Mouse (Mus musculus): ENCODE results near the gene Pik3ca. TPM values are rescaled to one million over a fixed set of nuclear protein-coding genes. Genes with fewer than 3 reads are reported as not detected.
A peak's percentile ranks its signal among the peaks of the same experiment; 100 is the strongest.
"Not testable (repeated sequence)": the region's sequence is repeated elsewhere in the genome, so short reads cannot be mapped to it uniquely, and the experiment has no call there.

Gene Pik3ca
- total RNA-seq, 1 experiment from 2014 or later = 32.7 TPM

DNA sequence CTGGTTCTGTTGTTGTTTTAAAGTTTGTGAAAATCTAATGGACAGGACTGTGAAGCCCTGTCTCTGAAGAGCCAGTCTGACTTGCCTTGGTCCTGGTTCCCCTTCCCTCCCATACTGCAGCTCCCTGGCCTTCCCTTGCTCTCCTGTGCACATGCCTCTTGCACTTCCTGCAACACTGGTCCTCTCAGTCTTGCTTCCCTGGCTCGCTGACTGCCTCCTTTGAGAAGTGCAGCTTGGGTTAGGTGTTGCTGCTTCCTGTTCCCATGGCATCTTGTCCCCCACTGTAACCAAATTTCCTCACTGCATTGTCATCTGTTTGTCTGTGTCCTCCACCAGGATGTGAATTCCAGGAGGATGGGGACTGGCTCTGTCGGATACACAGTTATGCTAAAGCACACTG, 2.5 kb downstream of the Pik3ca start:
- no peak for ATAC-seq (replicated peaks; ENCODE audit: low read depth, poor library complexity, severe bottlenecking)

DNA sequence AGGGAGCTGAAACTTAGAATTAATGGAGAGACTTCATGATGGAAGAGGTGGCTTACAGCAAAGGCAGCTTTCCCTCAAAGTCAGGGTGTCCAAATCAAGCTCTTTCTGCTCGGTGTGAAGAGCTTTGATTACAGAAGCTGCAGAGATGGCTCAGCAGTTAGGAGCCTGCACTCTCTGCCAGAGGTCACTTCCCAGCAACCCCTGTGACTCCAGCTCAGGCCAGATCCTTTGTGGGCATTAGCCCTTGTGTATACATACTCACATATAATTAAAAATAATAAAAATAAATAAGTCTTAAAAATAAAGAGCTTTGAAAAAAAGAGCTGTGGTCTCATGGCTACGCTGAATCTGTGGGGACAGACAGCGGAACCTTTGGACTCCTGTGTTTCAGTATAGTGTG, 4.1 kb downstream of the Pik3ca start:
- no peak for ATAC-seq (replicated peaks; ENCODE audit: low read depth, poor library complexity, severe bottlenecking)

DNA sequence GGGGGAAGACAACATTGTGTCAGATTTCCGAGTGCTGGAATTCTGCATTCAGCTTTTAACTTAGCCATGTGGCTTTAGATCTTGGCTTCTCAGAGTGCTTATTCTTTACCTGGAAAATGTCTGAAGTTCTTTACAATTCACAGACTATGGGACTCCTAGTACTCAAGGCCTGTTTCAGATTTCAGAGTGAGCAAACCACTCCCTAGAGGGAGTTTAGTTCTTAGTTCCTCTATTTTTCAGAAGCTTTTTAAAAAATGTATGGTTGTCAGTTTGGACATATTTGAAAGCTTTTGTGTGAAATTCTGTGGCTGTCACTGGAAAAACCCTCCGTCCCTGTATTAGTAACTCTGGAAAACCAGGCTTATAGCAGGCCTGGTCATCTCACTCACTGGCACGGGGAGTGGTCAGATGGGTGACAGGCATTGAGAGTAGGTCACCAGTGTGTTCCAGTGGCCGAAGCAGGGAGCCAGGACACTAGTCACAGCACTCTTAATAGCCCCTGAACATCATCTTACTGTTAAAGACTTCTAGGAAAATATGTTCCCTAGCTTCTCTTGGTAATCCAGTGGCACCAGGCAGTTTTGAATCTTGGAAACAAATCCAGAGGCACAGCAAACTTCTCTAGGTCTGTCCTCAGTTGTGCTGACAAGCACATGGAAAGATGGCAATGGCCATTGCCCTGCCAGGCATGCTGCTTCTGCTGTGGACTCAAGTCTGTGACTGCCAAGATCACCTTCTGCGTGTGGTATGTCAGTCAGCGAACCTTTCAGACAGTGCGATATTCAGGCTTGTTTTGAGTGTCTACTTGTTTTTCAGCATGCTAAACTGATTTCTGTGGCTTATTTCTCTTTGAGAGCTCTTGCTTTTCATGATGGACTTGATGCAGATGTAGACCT, 5.8 kb downstream of the Pik3ca start:
- no peak for ATAC-seq (replicated peaks; ENCODE audit: low read depth, poor library complexity, severe bottlenecking)

DNA sequence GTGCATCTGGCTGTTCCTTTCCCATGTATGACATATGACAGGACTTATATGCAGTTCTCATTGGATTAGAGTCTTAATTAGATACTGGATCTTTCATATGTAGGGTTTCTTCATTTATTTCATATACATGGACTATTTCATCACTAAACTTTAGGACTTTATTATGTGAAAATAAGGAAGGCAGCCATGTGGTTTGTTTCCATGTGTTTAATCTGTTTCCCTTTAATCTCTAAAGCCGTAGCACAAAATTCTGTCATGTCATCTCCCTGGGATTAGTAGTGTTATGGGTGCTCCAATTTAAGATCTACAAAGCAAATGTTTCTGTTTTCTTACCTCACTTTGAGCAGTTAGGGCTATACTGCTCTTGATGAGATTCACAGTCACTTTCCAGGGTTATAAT, 8.2 kb downstream of the Pik3ca start:
- ATAC-seq (replicated peaks; ENCODE audit: low read depth, poor library complexity, severe bottlenecking) = no peak

DNA sequence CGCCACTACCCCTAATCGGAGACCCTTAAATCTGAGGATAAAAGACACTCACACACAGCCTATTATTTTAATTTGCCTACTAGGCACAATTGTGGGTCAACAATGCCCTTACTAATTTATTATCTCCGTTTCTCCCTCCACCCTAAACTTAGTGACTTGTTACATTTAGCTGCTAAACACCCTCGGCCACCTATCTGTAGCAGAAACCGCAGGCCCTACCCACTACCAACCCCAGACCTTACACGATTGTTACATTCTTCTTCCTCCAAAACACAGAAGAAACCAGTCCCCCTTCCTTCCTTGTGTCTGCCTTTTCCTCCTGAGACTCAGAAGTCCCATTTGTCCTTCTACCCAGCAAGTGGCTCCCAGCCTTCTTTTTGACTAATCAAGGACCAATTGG, 9.3 kb downstream of the Pik3ca start:
- peak; percentile 41; the same call in 1 of the 2 replicates for ATAC-seq (replicated peaks; ENCODE audit: low read depth, poor library complexity, severe bottlenecking)

DNA sequence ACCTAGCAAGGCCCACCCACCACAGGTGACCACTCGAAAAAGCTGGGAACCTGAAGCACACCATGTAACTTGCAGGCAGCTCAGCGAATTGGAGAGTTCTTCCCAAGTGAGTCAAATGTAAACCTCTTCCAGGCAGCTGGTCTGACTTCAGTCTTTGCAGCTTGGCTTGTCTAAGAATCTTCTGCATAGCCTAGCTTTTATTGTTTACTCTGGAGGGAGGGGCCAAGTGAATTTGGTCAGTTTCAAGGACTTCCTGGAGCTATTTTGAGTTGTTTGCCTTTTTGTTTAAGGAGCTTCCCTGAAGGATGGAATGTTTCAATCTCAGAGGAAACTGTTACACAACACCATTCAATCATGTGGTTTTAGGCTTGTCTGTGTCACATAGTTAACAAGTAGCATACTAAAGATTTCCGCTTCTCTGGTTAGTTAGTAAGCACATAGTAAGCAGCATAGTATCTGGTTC, 11.4 kb downstream of the Pik3ca start:
- ATAC-seq (replicated peaks; ENCODE audit: low read depth, poor library complexity, severe bottlenecking) = peak; percentile 68

DNA sequence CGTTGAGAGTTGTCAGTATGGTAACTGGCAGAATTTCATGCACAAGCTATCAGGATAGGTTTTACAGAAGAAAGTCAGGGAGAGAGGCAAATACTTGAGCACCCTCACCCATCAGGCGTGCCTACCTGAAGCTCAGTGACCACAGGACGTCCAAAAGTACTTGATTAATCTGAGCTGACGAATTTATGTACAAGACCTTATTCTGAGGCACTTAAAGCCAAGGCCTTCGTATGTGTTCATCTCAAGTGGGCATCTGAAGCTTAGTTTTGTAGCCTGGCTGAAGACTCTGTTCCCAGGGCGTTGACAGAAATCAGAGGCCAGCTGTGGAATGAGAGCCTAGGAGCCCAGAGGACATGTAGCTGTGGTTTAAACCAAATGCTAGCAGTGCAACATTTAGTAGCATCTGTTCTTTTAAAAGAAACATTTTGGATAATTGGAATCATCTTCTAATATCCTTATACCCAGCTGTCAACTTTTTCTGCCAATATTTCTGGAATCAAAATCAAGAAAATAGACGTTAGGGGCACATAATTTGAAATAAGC, 15.1 kb downstream of the Pik3ca start:
- no peak for ATAC-seq (replicated peaks; ENCODE audit: low read depth, poor library complexity, severe bottlenecking)

DNA sequence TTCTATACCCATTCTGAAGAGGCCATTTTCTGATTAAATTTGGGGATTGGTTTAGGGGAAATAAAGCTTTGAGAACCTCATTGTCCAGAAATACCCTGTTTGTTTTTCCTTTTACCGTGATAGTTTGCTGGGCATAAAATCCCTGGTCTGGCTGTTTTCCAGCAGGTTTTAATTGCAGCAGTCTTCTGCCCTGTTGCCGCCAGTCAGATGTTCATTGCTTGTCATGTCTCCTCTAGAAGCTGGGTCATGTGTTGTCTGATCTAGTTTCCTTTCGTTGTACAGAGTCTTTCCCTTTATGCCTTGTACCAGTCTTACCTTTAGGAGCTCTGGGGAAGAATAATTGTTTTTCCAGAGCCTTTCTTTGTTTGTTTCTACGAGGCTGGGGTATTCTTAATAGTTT, 16.9 kb downstream of the Pik3ca start:
- no peak for ATAC-seq (replicated peaks; ENCODE audit: low read depth, poor library complexity, severe bottlenecking)

DNA sequence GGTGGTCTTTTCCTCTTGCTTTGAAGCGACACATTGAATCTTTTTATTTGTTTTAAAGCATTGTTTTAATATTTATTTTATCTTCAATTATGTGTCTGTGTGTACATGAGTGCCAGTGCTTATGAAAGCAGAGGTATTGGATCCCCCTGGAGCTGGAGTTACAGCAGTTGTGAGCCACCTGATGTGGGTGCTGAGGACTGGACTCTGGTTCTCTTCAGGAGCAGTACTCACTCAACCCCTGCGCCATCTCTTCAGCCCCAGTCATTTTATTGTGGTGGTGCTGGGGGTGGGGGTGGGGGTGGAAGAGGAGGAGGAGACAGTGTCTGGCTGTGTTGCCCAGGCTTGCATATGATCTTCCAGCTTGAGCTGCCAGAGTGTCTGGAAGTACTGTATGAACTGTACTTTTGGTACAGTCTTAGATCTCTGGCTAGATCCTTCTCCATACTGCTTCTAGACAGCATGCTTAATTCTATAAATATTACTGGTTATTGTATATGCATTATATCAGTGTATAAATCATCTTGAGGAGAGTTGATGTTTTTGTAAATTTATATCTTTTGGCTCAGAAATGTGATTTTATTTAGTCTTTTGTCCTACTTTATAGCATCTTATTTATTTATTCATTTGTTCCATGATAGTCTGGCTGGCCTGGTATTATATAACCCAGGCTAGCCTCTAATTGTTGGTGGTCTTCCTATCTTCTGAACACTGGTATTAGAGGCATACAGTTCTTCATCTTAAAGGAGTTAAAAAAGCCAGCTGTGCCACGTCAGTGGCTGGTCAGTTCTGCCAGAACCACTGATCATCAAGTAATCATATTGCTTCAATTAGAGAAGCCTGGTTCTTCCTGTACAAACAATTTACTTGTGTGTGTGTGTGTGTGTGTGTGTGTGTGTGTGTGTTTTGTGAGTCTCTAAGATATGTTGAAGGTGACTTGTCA, 18.2 kb downstream of the Pik3ca start:
- no peak for ATAC-seq (replicated peaks; ENCODE audit: low read depth, poor library complexity, severe bottlenecking)

DNA sequence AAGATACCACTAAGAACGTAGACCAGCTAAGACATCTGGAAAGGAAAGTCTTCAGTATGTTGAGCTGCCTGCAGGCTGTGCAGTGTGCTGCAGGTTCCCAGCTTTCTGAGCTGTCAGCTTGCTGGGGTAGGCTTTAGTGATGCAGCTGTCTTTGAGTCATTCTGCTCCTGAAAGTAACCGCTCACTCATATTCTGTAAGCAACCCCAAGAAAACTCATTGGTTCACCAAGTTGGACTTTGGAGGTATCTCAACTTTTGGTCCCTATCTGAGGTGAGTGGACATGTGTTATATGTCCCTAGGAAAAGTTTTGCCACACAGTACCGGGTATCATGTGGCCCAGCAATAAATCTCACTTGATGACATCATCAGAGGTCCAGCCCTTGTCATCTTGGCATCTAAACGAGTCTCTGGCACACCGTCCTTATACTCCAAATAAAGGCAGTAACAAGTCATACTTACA, 20.3 kb downstream of the Pik3ca start:
- ATAC-seq (replicated peaks; ENCODE audit: low read depth, poor library complexity, severe bottlenecking) = no peak

DNA sequence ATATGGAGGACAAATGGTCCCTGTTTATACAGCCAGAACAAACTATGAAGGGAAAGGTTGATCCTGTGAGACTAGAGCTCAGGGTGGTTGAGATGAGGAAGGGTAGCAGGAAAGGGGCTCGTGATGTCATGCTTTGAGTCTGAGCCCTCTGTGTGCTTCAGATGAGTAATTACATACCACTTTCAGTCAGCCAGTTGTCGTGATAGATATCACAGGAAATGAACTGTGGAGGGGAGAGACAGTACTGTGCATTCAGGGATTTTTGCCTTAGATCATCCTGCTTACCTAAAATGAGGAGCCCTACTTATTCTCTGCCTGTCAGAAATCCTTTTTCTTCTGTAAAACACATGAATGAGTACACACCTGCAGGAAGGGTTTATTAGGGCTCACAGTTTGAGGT, 22.4 kb downstream of the Pik3ca start:
- 0 out of 2 replicates have a peak, but pooled peaks have one; percentile 16 for ATAC-seq (replicated peaks; ENCODE audit: low read depth, poor library complexity, severe bottlenecking)

DNA sequence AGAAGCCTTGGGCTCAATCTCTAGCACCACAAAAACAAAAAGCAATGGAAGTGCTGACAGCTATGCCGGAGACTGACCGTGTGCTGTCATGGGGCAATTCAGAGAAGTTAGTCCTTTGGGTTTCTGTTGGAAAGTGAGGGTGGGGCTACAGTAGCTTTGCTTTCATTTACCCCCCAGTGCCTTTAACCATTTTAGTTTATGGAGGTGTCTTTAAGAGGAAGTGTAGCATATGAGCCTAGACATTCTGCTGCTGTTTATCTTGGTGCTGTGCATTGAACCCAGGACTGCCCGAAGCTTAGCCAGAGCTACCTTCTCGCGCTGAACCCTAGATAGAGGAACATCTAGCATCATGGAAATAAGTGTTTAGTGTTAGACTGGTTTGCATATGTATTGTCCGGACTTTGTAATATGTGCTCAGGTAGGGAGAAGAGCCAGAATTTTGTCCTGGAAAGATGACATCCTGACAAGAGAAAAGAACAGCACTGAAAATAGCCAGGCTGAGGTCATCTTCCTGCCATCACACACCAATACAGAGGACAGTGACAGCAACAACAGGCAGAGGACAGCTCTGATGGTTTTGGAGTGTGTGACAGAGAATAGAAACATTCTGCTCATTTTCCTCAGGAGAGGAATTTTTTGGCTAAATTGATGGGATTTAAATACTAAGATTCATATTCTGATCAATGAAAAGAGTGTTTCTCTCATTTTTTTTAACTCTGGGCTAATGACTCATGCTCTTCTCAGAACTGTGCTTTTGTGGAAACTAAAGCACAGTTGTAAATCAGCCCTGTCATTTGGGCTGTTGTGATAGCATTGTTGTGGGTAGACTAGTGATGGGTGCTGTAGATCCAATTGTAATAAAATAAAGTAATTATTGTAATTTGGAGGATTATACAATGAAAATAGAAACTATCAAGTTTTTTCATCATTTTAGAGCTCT, 23.9 kb downstream of the Pik3ca start:
- ATAC-seq (replicated peaks; ENCODE audit: low read depth, poor library complexity, severe bottlenecking) = peak; percentile 56

DNA sequence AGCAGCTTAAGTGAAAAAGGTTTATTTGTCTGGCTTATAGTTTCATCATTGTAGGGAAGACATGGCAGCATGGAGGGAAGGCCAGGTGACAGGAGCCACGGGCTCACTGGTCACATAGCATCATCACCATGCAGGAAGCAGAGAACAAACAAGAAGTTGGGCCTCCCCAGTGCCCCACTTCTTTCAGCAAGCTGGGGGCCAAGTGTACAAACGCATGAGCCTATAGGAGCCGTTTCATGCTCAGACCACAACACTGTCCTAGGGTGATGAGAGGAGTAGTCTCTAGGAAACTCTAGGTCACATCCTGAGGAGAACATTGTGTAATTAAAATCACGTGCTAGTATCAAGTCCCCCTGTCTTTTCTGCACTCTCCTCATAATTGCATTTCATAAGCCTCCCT, 30.2 kb downstream of the Pik3ca start:
- ATAC-seq (replicated peaks; ENCODE audit: low read depth, poor library complexity, severe bottlenecking) = peak; percentile 87

DNA sequence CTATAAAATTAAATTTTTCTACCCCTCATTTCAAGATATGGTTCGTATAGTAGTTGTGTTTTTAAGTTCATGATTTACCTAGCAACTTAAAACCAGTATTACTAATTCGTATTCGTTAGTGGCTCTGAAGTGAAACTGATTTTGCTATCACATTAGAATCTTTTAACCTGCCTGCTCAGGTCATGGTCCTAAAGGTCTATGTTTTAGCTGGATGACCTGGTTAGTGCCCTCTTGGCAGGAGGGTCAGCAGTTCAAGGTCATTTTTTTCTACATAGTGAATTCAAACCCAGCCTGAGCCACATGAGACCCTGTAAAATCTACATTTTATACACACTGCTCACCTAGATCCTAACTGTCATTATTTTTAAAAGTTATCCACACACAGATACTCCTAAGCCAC, 30.9 kb downstream of the Pik3ca start:
- ATAC-seq (replicated peaks; ENCODE audit: low read depth, poor library complexity, severe bottlenecking) = no peak

DNA sequence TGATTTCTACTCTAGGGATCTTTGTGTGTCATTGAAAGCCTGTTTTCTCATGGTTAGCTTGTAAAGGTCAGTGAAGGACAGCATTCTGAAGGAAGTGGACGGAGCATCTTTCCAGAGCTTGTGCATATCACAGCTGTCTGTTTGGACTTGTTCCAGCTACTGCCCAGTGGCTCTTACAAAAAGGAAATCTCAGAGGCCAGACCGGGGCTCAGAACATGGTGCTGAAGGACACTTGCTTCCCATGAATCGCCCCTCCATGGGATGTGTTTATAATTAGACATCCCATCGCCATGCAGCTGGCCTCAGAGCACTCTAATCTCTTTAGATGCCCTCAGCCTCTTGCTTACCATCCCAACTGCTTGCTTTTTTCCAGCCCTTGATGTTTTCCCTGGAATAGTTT, 31.4 kb downstream of the Pik3ca start:
- no peak for ATAC-seq (replicated peaks; ENCODE audit: low read depth, poor library complexity, severe bottlenecking)

DNA sequence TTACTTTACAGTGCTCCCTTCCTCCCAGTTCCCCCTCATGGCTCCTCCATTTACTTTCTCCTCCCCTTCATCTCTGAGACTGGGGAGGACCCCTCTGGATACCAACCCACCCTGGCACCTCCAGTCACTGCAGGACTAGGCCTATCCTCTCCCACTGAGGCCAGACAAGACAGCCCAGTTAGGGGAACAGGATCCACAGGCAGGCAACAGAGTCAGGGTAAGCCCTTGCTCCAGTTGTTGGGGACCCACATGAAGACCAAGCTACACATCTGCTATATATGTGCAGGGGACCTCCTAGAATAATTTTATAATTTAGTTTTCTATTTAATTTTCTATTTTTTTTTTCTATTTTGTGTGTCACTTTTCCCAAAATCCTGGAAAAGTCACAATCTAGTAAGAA, 31.9 kb downstream of the Pik3ca start:
- not testable (repeated sequence) for ATAC-seq (replicated peaks; ENCODE audit: low read depth, poor library complexity, severe bottlenecking)

DNA sequence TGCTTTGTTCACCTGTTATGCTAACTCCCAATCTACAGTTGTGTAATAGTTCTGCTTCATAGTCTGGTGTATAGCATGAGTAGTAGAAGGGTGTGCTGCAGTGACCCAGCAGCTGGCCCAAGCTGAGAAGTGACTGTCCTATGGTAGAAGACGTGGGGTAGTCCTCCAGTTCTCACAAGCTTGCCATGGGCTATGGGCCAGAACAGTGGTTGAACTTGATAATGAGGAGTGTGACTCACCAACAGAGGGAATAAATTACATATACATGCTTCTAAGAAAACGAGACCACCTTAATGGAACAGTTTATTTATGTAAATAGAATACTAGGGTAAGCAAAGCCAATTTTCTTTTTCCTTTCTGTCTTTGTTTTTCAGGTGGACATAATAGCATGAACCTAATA, 32.9 kb downstream of the Pik3ca start:
- ATAC-seq (replicated peaks; ENCODE audit: low read depth, poor library complexity, severe bottlenecking) = no peak

DNA sequence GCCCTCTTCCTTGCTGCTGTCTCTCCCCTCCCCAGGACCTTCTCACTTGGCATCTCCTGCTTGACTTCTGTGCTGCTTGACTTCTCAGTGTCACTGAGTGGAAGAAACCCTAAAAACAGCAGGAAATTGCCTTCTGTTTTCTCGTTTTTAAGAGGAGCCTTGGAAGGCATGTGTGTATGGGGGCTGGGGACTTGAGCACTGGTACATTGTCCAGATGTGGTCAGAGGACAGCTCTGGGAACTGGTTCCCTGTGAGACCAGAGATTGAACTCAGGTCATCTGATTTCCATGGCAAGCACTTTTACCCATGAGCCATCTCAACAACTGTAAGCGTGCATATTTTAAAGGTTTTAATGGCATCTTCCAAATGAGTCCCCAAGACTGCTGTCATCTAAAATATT, 36.5 kb downstream of the Pik3ca start:
- ATAC-seq (replicated peaks; ENCODE audit: low read depth, poor library complexity, severe bottlenecking) = no peak

DNA sequence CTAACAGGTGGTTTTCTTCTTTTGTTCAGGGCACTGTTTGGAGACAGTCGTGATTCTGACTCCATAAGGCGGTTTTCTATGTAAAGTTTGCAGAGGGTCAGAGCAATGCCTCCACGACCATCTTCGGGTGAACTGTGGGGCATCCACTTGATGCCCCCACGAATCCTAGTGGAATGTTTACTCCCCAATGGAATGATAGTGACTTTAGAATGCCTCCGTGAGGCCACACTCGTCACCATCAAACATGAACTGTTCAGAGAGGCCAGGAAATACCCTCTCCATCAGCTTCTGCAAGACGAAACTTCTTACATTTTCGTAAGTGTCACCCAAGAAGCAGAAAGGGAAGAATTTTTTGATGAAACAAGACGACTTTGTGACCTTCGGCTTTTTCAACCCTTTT, 38.6 kb downstream of the Pik3ca start:
- no peak for ATAC-seq (replicated peaks; ENCODE audit: low read depth, poor library complexity, severe bottlenecking)

Data from common myeloid progenitor, adult 5-6 weeks (primary cell).